Mouse (Mus musculus) hindbrain, embryonic 13.5 days (tissue): ENCODE results near the gene Zfand2a. TPM values are rescaled to one million over a fixed set of nuclear protein-coding genes. Genes with fewer than 3 reads are reported as not detected.

Experiments used
- ATAC-seq: fragments of 200-750 bp; cut with Nextera tagmentation; 2 replicates; pipeline ENCODE4 v1.8.0; 2017; ENCODE audit warnings: moderate TSS enrichment; ENCODE audit not compliant: low FRiP score
- H3K27ac ChIP-seq: fragments of 300-500 bp; sonication (generic); 2 replicates; pipeline ENCODE4 v1.5.1; 2015; ENCODE audit warnings: inconsistent platforms, mild to moderate bottlenecking, moderate library complexity
- H3K27me3 ChIP-seq: fragments of 300-500 bp; sonication (generic); 2 replicates; pipeline ENCODE4 v1.6.1; 2015; ENCODE audit warnings: mild to moderate bottlenecking, inconsistent platforms
- H3K36me3 ChIP-seq: fragments of 300-500 bp; sonication (generic); 2 replicates; pipeline ENCODE4 v1.6.1; 2015; ENCODE audit warnings: mild to moderate bottlenecking, inconsistent platforms
- H3K4me1 ChIP-seq: fragments of 300-500 bp; sonication (generic); replicated peaks from 2 replicates; pipeline ENCODE4 v1.6.1; 2015; ENCODE audit warnings: inconsistent platforms
- H3K4me2 ChIP-seq: fragments of 300-500 bp; sonication (generic); 2 replicates; pipeline ENCODE4 v1.6.1; 2015; ENCODE audit warnings: inconsistent platforms, mild to moderate bottlenecking, moderate library complexity
- H3K4me3 ChIP-seq: fragments of 300-500 bp; sonication (generic); 2 replicates; pipeline ENCODE4 v1.5.1; 2015; ENCODE audit warnings: mild to moderate bottlenecking, inconsistent platforms
- H3K9ac ChIP-seq: fragments of 300-500 bp; sonication (generic); 2 replicates; pipeline ENCODE4 v1.6.1; 2015; ENCODE audit warnings: mild to moderate bottlenecking, inconsistent platforms
- H3K9me3 ChIP-seq: fragments of 300-500 bp; sonication (generic); 2 replicates; pipeline ENCODE4 v1.6.1; 2016; ENCODE audit warnings: inconsistent platforms
- WGBS: fragments of 180-500 bp; shearing (Covaris S2); methylation state at CpG from one replicate; pipeline ENCODE4 v1.1.7; 2015; 5-methylcytosine and 5-hydroxymethylcytosine counted together
- polyA plus RNA-seq: library from polyadenylated mRNA; unstranded; fragments of >200 nt; fragmentation: Nextera tagmentation; extraction: Ambion mirVana; gene quantifications from 2 replicates; pipeline ENCODE4 v1.2.1, GENCODE M21; 2015

The Zfand2a gene
- polyA plus RNA-seq, 1 experiment from 2014 or later, result 13.1 TPM

GRCm38 (mm10) chr5:139460384-139461067 is 23.8 kb downstream of the Zfand2a start, which contains the start of gene 3110082I17Rik:
Gene 3110082I17Rik, minus strand, starts transcription at chr5:139460527.
- peak within 1 kb of the TSS; percentile 76 for H3K9ac ChIP-seq
- 0 out of 2 replicates have a peak, but pooled peaks cover 10% of the 10 kb centered on the region for H3K27me3 ChIP-seq
- peaks cover 19% of the 10 kb centered on the region for H3K4me1 ChIP-seq
- no peaks in the 10 kb centered on the region for H3K9me3 ChIP-seq
- WGBS, result 3% methylated on average over 42 of the region's 42 CpGs
- no peak within 1 kb of the TSS for H3K27ac ChIP-seq
- peak; percentile 99 for ATAC-seq
- H3K4me3 ChIP-seq, result peak within 1 kb of the TSS; percentile 64
- H3K36me3 ChIP-seq, result no peaks in the 10 kb centered on the region
- H3K4me2 ChIP-seq, result peak within 1 kb of the TSS; percentile 76

- peak overlapping the region; percentile 76 for H3K9ac ChIP-seq
- peaks cover 19% of the 10 kb centered on the region for H3K4me1 ChIP-seq
- H3K4me3 ChIP-seq, result peak overlapping the region; percentile 64
- no peak overlapping the region for H3K27ac ChIP-seq
- peak; percentile 68 for ATAC-seq
- H3K9me3 ChIP-seq, result no peaks in the 10 kb centered on the region
- WGBS, result 9% methylated on average over 10 of the region's 10 CpGs
- H3K36me3 ChIP-seq, result peaks cover 5% of the 10 kb centered on the region; the same call in 1 of the 2 replicates
- H3K27me3 ChIP-seq, result 0 out of 2 replicates have a peak, but pooled peaks cover 10% of the 10 kb centered on the region
- H3K4me2 ChIP-seq, result peak overlapping the region; percentile 76
These were observed 24.4 kb downstream of the Zfand2a start for GRCm38 (mm10) chr5:139459938-139460337.

- Histone ChIP-seq H3K9me3 (no peaks in the 10 kb centered on the region), H3K27ac (no peak overlapping the region), H3K4me3 (no peak overlapping the region), H3K4me1 (peaks cover 27% of the 10 kb centered on the region), H3K36me3 (peaks cover 21% of the 10 kb centered on the region; the same call in 1 of the 2 replicates), H3K4me2 (no peak overlapping the region), H3K27me3 (0 out of 2 replicates have a peak, but pooled peaks cover 6% of the 10 kb centered on the region), H3K9ac (no peak overlapping the region)
- no peak for ATAC-seq
- WGBS, result 93% methylated on average over 8 of the region's 8 CpGs
These were observed 27.1 kb downstream of the Zfand2a start for GRCm38 (mm10) chr5:139457241-139457640.

- Histone ChIP-seq H3K36me3 (peaks cover 21% of the 10 kb centered on the region; the same call in 1 of the 2 replicates), H3K4me1 (peaks cover 32% of the 10 kb centered on the region), H3K9me3 (no peaks in the 10 kb centered on the region), H3K27me3 (no peaks in the 10 kb centered on the region), H3K4me3 (no peak overlapping the region), H3K27ac (no peak overlapping the region), H3K9ac (no peak overlapping the region), H3K4me2 (no peak overlapping the region)
- WGBS, result 85% methylated on average over 12 of the region's 12 CpGs
- no peak for ATAC-seq
These were observed 29.2 kb downstream of the Zfand2a start for GRCm38 (mm10) chr5:139455166-139455565.

GRCm38 (mm10) chr5:139453031-139453430 is 31.3 kb downstream of the Zfand2a start:
- peaks cover 21% of the 10 kb centered on the region; the same call in 1 of the 2 replicates for H3K36me3 ChIP-seq
- ATAC-seq, result no peak
- H3K4me2 ChIP-seq, result no peak overlapping the region
- no peaks in the 10 kb centered on the region for H3K27me3 ChIP-seq
- no peak overlapping the region for H3K4me3 ChIP-seq
- no peaks in the 10 kb centered on the region for H3K9me3 ChIP-seq
- WGBS, result 81% methylated on average over 10 of the region's 10 CpGs
- H3K9ac ChIP-seq, result no peak overlapping the region
- H3K27ac ChIP-seq, result no peak overlapping the region
- peaks cover 35% of the 10 kb centered on the region for H3K4me1 ChIP-seq

GRCm38 (mm10) chr5:139449926-139450325 is 34.4 kb downstream of the Zfand2a start:
- H3K4me2 ChIP-seq, result no peak overlapping the region
- peak overlapping the region; percentile 79 for H3K27ac ChIP-seq
- no peaks in the 10 kb centered on the region for H3K27me3 ChIP-seq
- 25% methylated on average over 4 of the region's 4 CpGs for WGBS
- H3K4me3 ChIP-seq, result no peak overlapping the region
- H3K36me3 ChIP-seq, result peaks cover 16% of the 10 kb centered on the region; the same call in 1 of the 2 replicates
- no peaks in the 10 kb centered on the region for H3K9me3 ChIP-seq
- H3K4me1 ChIP-seq, result peaks cover 41% of the 10 kb centered on the region
- peak; percentile 80 for ATAC-seq
- H3K9ac ChIP-seq, result peak overlapping the region; percentile 51

GRCm38 (mm10) chr5:139449161-139449791 is 35.1 kb downstream of the Zfand2a start:
- ATAC-seq, result peak; percentile 66
- peak overlapping the region; percentile 79 for H3K27ac ChIP-seq
- H3K9me3 ChIP-seq, result no peaks in the 10 kb centered on the region
- 28% methylated on average over 5 of the region's 5 CpGs for WGBS
- peaks cover 41% of the 10 kb centered on the region for H3K4me1 ChIP-seq
- H3K27me3 ChIP-seq, result no peaks in the 10 kb centered on the region
- no peak overlapping the region for H3K4me2 ChIP-seq
- H3K9ac ChIP-seq, result peak overlapping the region; percentile 51
- peaks cover 12% of the 10 kb centered on the region; the same call in 1 of the 2 replicates for H3K36me3 ChIP-seq
- no peak overlapping the region for H3K4me3 ChIP-seq

GRCm38 (mm10) chr5:139448025-139448424 is 36.3 kb downstream of the Zfand2a start:
- Histone ChIP-seq H3K4me1 (peaks cover 34% of the 10 kb centered on the region), H3K27me3 (no peaks in the 10 kb centered on the region), H3K9ac (no peak overlapping the region), H3K4me2 (no peak overlapping the region), H3K27ac (no peak overlapping the region), H3K4me3 (no peak overlapping the region), H3K9me3 (no peaks in the 10 kb centered on the region), H3K36me3 (0 out of 2 replicates have a peak, but pooled peaks cover 8% of the 10 kb centered on the region)
- 77% methylated on average over 6 of the region's 6 CpGs for WGBS
- ATAC-seq, result no peak

GRCm38 (mm10) chr5:139445258-139445657 is 39.1 kb downstream of the Zfand2a start:
- Histone ChIP-seq H3K36me3 (no peaks in the 10 kb centered on the region), H3K27ac (no peak overlapping the region), H3K4me1 (peaks cover 45% of the 10 kb centered on the region), H3K9me3 (no peaks in the 10 kb centered on the region), H3K4me3 (no peak overlapping the region), H3K4me2 (no peak overlapping the region), H3K9ac (no peak overlapping the region), H3K27me3 (no peaks in the 10 kb centered on the region)
- 88% methylated on average over 8 of the region's 8 CpGs for WGBS
- ATAC-seq, result no peak

- no peaks in the 10 kb centered on the region for H3K36me3 ChIP-seq
- ATAC-seq, result no peak
- WGBS, result 74% methylated on average over 4 of the region's 4 CpGs
- H3K4me3 ChIP-seq, result no peak overlapping the region
- H3K4me2 ChIP-seq, result no peak overlapping the region
- peak overlapping the region; percentile 31 for H3K27ac ChIP-seq
- no peaks in the 10 kb centered on the region for H3K27me3 ChIP-seq
- no peak overlapping the region for H3K9ac ChIP-seq
- no peaks in the 10 kb centered on the region for H3K9me3 ChIP-seq
- H3K4me1 ChIP-seq, result peaks cover 33% of the 10 kb centered on the region
These were observed 41.4 kb downstream of the Zfand2a start for GRCm38 (mm10) chr5:139442962-139443361.

- 72% methylated on average over 12 of the region's 12 CpGs for WGBS
- no peak overlapping the region for H3K4me3 ChIP-seq
- H3K27me3 ChIP-seq, result no peaks in the 10 kb centered on the region
- H3K4me2 ChIP-seq, result no peak overlapping the region
- no peaks in the 10 kb centered on the region for H3K36me3 ChIP-seq
- no peaks in the 10 kb centered on the region for H3K9me3 ChIP-seq
- H3K4me1 ChIP-seq, result peaks cover 33% of the 10 kb centered on the region
- no peak overlapping the region for H3K9ac ChIP-seq
- peak overlapping the region; percentile 14 for H3K27ac ChIP-seq
- ATAC-seq, result no peak
These were observed 41.9 kb downstream of the Zfand2a start for GRCm38 (mm10) chr5:139442428-139442827.

GRCm38 (mm10) chr5:139441726-139442018 is 42.7 kb downstream of the Zfand2a start:
- no peaks in the 10 kb centered on the region for H3K9me3 ChIP-seq
- WGBS, result 96% methylated on average over 2 of the region's 2 CpGs
- H3K36me3 ChIP-seq, result no peaks in the 10 kb centered on the region
- peak overlapping the region; percentile 14; the same call in 1 of the 2 replicates for H3K27ac ChIP-seq
- peaks cover 33% of the 10 kb centered on the region for H3K4me1 ChIP-seq
- H3K9ac ChIP-seq, result no peak overlapping the region
- H3K4me3 ChIP-seq, result no peak overlapping the region
- no peak for ATAC-seq
- no peaks in the 10 kb centered on the region for H3K27me3 ChIP-seq
- no peak overlapping the region for H3K4me2 ChIP-seq
